Comparison of ENCODE assay signal across 12 mouse cellular contexts in the genomic region with DNA sequence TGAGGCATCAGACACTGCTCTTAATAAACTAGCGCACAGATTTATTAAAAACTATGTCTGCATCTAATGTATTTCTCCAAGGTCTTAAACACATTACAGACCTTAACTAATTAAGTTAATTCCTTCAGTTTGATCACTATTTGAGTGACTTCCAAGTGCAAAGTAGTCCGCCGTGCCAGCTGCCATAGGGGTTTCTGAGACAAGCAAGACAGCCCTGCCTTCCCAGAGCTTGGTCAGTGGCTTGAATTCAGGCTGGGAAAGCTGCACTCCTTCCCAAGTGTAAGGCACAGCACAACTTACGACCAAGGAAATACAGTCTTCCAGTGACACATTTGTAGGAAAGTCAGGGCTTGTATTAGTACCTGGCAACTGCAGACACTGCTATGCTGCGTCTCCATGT. TPM values are rescaled to one million over a fixed set of nuclear protein-coding genes. Genes with fewer than 3 reads are reported as not detected.
A peak's percentile ranks its signal among the peaks of the same experiment; 100 is the strongest.
DNase-seq lines count a peak whose midpoint lies in the region; ATAC-seq and TF ChIP-seq lines count a peak whose summit lies in the region.
"Had no signal": no experiment of that assay in that cellular context is flagged by ENCODE, and none has a peak within 500 bp of the region (broad histone marks: within the 10 kb centered on the region; RNA-seq: fewer than 3 reads in every experiment).

No protein-coding gene starts in this region.

- WGBS in heart, postnatal 0 days, result 79% methylated on average over 5 of the region's 5 CpGs
- WGBS in neural tube, embryonic 13.5 days, result 69% methylated on average over 5 of the region's 5 CpGs

- H3K9ac ChIP-seq in heart, postnatal 0 days (replicated peaks; ENCODE audit: low read depth, low read length), result no peak overlapping the region
- H3K9ac ChIP-seq in neural tube, embryonic 13.5 days, result no peak overlapping the region
- H3K9ac ChIP-seq: lung, embryonic 14.5 days had no signal

- H3K36me3 ChIP-seq in heart, postnatal 0 days (replicated peaks; ENCODE audit: control insufficient read depth, insufficient read depth, low read length), result no peaks in the 10 kb centered on the region
- no peaks in the 10 kb centered on the region for H3K36me3 ChIP-seq in neural tube, embryonic 13.5 days
- H3K36me3 ChIP-seq: forebrain, embryonic 10.5 days had no signal

- H3K27ac ChIP-seq in heart, postnatal 0 days (ENCODE audit: low read depth), result no peak overlapping the region
- H3K27ac ChIP-seq in neural tube, embryonic 13.5 days (replicated peaks), result no peak overlapping the region

- peak overlapping the region; percentile 41; the same call in 1 of the 2 replicates for H3K4me2 ChIP-seq in heart, postnatal 0 days (ENCODE audit: low read depth, low read length)
- peak overlapping the region; percentile 75 for H3K4me2 ChIP-seq in neural tube, embryonic 13.5 days

- TF ChIP-seq CTCF in heart, postnatal 0 days (IDR thresholded peaks at IDR 0.05; ENCODE audit: low read depth), result no peak

- no peak for ATAC-seq in heart, postnatal 0 days (ENCODE audit: insufficient read depth, low read depth)
- no peak for ATAC-seq in neural tube, embryonic 13.5 days (ENCODE audit: low read depth)

- peaks cover 36% of the 10 kb centered on the region for H3K4me1 ChIP-seq in heart, postnatal 0 days (ENCODE audit: control insufficient read depth, insufficient read depth)
- peaks cover 71% of the 10 kb centered on the region for H3K4me1 ChIP-seq in neural tube, embryonic 13.5 days (replicated peaks)

- TF ChIP-seq EP300 in heart, postnatal 0 days (IDR thresholded peaks at IDR 0.05; ENCODE audit: low read depth), result no peak

- H3K27me3 ChIP-seq in heart, postnatal 0 days (ENCODE audit: control insufficient read depth, insufficient read depth, low read length), result no peaks in the 10 kb centered on the region
- no peaks in the 10 kb centered on the region for H3K27me3 ChIP-seq in neural tube, embryonic 13.5 days

- peak; percentile 49 for DNase-seq in cerebellum, adult 9-10 months
- no peak for DNase-seq in cerebellum, postnatal 4 days (ENCODE audit: low spot score in 2 of 2)
- DNase-seq in heart, postnatal 0 days (ENCODE audit: low spot score), result no peak
- no peak for DNase-seq in heart, adult 18-20 months
- no peak for DNase-seq in neural tube, embryonic 10.5 days (ENCODE audit: extremely low spot score, low spot score)
- no peak for DNase-seq in kidney, adult 8-10 months
- no peak for DNase-seq in urinary bladder, postnatal 36 days (ENCODE audit: low spot score in 2 of 2)
- DNase-seq: embryo, embryonic 11 days; left cerebral cortex, postnatal 4 days had no signal

- H3K9me3 ChIP-seq in heart, postnatal 0 days (replicated peaks; ENCODE audit: control insufficient read depth, low read length), result no peaks in the 10 kb centered on the region
- H3K9me3 ChIP-seq in neural tube, embryonic 13.5 days, result no peaks in the 10 kb centered on the region
- H3K9me3 ChIP-seq: forebrain, embryonic 10.5 days had no signal

- peak overlapping the region; percentile 20; the same call in 1 of the 2 replicates for H3K4me3 ChIP-seq in heart, postnatal 0 days (ENCODE audit: low read depth, low read length)
- H3K4me3 ChIP-seq in neural tube, embryonic 13.5 days, result no peak overlapping the region

RNA-seq across cellular contexts. Expression of a gene that starts 4.4 kb away (rescaled TPM):
- 30.1 and 46.1 TPM in 2 replicates for total RNA-seq in heart, postnatal 0 days (2014; rRNA removed; ENCODE audit: low replicate concordance)
- polyA plus RNA-seq in heart, postnatal 0 days (2015; fragmentation: Nextera tagmentation; extraction: Ambion mirVana), result 13.0 and 13.8 TPM in 2 replicates
- 10 to 100 TPM; 38.9 to 41.0 TPM for total RNA-seq in heart, adult 18-20 months (2021)
- polyA plus RNA-seq in neural tube, embryonic 13.5 days (2015; fragmentation: Nextera tagmentation; extraction: Ambion mirVana), result 45.1 and 46.6 TPM in 2 replicates
